ENCODE assay signal across 10 mouse cellular contexts in genomic region chr4:83314261-83314793, GRCm38 (mm10). TPM values are rescaled to one million over a fixed set of nuclear protein-coding genes. Genes with fewer than 3 reads are reported as not detected.
DNase-seq lines count a peak whose midpoint lies in the region; ATAC-seq lines count a peak whose summit lies in the region.
"Had no signal": no experiment of that assay in that cellular context is flagged by ENCODE, and none has a peak within 500 bp of the region (broad histone marks: within the 10 kb centered on the region; RNA-seq: fewer than 3 reads in every experiment).

No protein-coding gene starts in this region.

- no peaks in the 10 kb centered on the region for H3K36me3 ChIP-seq in kidney, embryonic 16.5 days (ENCODE audit: insufficient read depth, low read length)
- H3K36me3 ChIP-seq: limb, embryonic 15.5 days; stomach, embryonic 15.5 days had no signal

- H3K4me1 ChIP-seq in kidney, embryonic 16.5 days (ENCODE audit: insufficient read depth, low read length), result peaks cover 31% of the 10 kb centered on the region

- H3K27me3 ChIP-seq in kidney, embryonic 16.5 days (ENCODE audit: insufficient read depth, low read length), result no peaks in the 10 kb centered on the region
- H3K27me3 ChIP-seq: limb, embryonic 15.5 days; stomach, embryonic 15.5 days had no signal

- peak; percentile 17; the same call in 1 of the 2 replicates for ATAC-seq in kidney, embryonic 16.5 days (ENCODE audit: low FRiP score, low TSS enrichment)
- peak; percentile 40 for ATAC-seq in granulocyte monocyte progenitor cell, adult 5-6 weeks (replicated peaks; ENCODE audit: poor library complexity, severe bottlenecking)
- ATAC-seq in neutrophil, adult 5-6 weeks (ENCODE audit: extremely low read depth, insufficient number of reproducible peaks, low FRiP score, poor library complexity, severe bottlenecking), result peak; percentile 43; the same call in 1 of the 2 replicates

- no peak overlapping the region for H3K4me2 ChIP-seq in kidney, embryonic 16.5 days (replicated peaks; ENCODE audit: low read depth, low read length)

- WGBS in kidney, embryonic 16.5 days, result 37% methylated on average over 7 of the region's 7 CpGs

- DNase-seq in kidney, adult 11 months, result no peak
- DNase-seq in CD4-positive, CD25-positive, alpha-beta regulatory T cell, adult 2 months (ENCODE audit: low read depth, low spot score), result peak; percentile 74
- DNase-seq in layer of hippocampus, adult 9-11 months, result no peak
- no peak for DNase-seq in c-Kit-positive CD71-positive TER-119-positive erythroid progenitor cells, embryonic 14.5 days (ENCODE audit: low spot score)
- no peak for DNase-seq in frontal cortex, adult 2 months (ENCODE audit: extremely low spot score in 1 of 2, low spot score in 1 of 2)

- H3K4me3 ChIP-seq in kidney, embryonic 16.5 days (ENCODE audit: low read length), result no peak overlapping the region
- H3K4me3 ChIP-seq: limb, embryonic 15.5 days had no signal

- H3K27ac ChIP-seq in kidney, embryonic 16.5 days (ENCODE audit: low read length), result no peak overlapping the region
- H3K27ac ChIP-seq: limb, embryonic 15.5 days; stomach, embryonic 15.5 days had no signal

- H3K9me3 ChIP-seq in kidney, embryonic 16.5 days (ENCODE audit: low read length), result peaks cover 3% of the 10 kb centered on the region; the same call in 1 of the 2 replicates
- H3K9me3 ChIP-seq: limb, embryonic 15.5 days; stomach, embryonic 15.5 days had no signal

- no peak overlapping the region for H3K9ac ChIP-seq in kidney, embryonic 16.5 days (replicated peaks; ENCODE audit: low read length)
- H3K9ac ChIP-seq: limb, embryonic 15.5 days; stomach, embryonic 15.5 days had no signal

RNA-seq across cellular contexts. Expression of gene Ttc39b, which starts 9.7 kb away (rescaled TPM):
- 2.6 and 3.2 TPM in 2 replicates for polyA plus RNA-seq in kidney, embryonic 16.5 days (2015; fragmentation: Nextera tagmentation; extraction: Ambion mirVana)
- total RNA-seq in granulocyte monocyte progenitor cell, adult 5-6 weeks (2014; fragmentation: Nextera tagmentation), result 0.19 TPM in 1 of 2 replicates, not detected in the other
- total RNA-seq in granulocyte monocyte progenitor cell, adult 5-6 weeks (2017), result 0.26 and 1.6 TPM in 2 replicates
- 33.1 and 40.5 TPM in 2 replicates for total RNA-seq in neutrophil, adult 5-6 weeks (2017)
- 17.1 and 19.1 TPM in 2 replicates for polyA plus RNA-seq in frontal cortex, adult 2 months (2012; rRNA removed)

Comparison
In these comparisons a context has a peak if more than half of its experiments do, and no peak if none do; other contexts are left out.
1. RNA of gene Ttc39b, which starts 9.7 kb away (total RNA-seq): 33.1 to 40.5 TPM in neutrophil, adult 5-6 weeks; 0.19 to 1.6 TPM in granulocyte monocyte progenitor cell, adult 5-6 weeks; every median in the first group is over 10 times any median in the second.
2. Peak in every context shown above with its lines, with median percentiles within 50 percentile points of each other: ATAC-seq.